Mouse (Mus musculus) T-helper 17 cell (primary cell): Measurements from ENCODE around the gene Catsperd.

Experiments used
- in situ Hi-C, 2 experiments: fragments of 300-600 bp; cut with MboI, MseI; formaldehyde crosslinking; loops; 1 replicate in 1 of 2; 2 replicates in 1 of 2; pipeline ENCODE4 v1.15.1; 2025; ENCODE audit warnings: high pct_unique_total_duplicates in 2 of 2

Catsperd gene

DNA sequence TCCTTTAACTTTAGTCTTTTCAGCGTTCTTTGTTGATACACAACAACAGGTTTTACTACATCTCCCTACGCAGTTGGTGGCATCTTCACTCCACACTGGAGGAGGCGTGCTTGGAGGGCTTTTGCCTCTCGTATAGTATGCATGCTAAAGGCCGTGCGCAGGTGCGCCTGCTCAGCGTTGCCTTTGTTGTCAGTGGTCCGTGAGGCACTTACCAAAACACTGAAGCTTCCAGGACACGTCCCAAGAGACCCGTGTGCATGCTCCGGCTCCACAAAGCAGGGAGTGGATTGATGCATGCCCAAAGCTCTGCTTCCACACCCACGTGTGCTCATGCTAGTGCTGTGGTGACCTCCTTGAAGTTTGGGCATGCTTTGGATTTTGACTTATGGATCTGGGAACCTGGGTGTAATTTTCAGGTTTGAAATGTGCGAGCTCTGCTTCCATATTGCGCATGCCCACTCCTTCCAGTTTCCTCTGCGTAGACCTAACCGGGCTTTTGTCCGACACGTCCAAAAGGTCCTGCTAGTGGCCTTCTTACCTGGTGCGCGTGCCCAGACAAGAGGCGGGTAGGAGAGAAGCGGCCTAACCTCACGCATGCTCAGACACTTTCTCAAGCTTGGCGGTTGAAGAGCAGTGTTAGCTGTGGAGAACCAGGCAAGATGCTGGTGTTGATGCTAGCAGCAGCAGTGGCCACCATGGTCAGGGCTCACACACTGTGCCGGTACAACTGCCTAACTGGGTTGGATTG is at the start of gene Catsperd:
Catsperd (plus strand) TSS at position 614 of the 748 bp plus-strand sequence.
- in situ Hi-C loops: loop anchor here (5.0 kb wide), 2 partner anchors 40 to 95 kb away; no protein-coding TSS in a partner anchor

DNA sequence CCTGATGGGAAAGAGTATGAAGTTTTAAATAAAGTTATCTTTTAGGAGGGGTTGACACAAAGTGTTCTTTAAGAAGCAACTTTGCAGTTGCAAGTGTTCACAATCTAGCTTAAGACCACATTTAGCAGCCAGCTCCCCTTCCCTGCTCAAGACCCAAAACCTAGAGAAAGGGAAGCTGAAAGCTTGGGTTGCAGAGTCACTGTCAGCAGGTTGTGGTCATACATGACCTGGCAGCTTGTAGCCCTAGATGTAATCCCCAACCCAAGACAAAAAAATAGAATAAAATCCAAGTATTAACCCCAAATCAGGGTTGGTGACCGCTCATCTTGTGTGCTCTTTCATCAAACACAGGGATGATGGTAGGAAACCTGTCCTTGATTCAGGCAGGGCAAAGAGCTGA is 44.9 kb upstream of the Catsperd start:
- in situ Hi-C loops: no loop called here

DNA sequence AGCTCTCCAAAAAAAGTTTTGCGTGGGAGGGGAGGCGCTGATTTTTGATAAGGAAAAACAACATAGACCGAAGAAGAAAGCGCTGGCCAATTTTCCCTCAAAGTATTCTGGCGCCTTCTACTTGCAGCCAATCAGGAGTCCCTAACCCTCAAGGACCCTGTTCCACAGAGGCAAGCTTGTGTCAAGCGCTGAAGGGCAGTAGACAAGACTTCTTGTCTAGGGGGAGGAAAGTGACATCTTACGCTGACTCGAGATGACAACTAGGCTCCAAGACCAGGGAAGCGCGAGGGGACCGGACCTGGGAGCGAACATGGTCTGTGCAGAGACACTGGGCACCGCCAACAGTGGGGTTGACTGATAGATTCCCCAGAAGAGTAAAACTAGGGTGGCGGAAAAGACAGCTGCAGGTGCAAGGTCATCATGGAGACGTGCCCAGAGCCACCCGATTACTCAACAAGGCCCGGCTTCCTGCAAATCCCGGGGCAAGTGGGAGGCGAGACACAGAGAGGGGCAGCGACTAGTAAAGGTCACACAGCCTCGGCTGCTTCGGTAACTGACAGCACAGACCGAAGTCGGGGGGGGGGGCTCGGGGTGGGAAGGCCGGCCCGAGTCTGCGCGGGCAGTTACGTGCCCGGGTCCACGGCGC is 44.2 kb upstream of the Catsperd start:
- in situ Hi-C loops: no loop called here

DNA sequence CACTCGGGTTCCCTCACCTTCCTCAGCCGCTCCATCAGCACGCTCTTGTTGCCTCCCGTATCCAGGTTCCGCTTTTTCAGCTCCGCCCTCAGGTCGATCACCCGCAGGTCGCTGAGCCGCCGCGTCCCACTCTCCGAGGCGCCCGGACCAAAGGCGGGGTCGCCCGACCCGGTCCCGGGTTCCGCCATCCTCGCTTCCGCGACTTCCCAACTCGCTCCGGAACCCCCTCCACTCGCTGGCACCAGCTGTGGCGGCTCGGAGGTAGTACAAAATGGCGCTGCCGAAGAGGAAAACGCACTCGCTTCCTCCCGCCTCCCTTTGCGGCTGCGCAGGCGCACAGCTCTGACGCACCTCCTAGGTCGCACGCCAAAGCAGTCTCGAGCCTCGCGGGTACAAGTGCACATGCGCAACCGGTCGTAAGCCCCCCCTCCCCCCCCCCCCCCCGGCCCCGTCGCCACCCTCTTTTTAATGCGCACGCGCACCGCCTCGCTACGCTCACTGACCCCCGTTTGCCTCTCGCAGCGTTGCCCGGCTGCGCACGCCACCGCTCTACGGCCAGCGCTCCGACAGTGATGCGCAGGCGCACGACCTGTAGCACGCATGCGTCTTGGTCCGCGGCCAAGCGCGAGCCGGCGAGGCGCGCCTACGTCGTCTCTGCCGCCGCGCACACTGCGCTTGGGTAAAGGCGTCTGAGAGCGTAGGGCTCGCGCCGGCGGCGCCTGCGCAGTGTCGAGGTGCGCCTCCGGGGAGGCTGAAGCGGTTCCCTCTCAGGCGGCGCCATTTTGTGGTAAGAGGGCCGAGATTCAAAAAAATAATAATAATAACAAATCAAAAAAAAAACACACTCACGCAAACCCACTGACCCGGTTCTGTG is 43.4 kb upstream of the Catsperd start, which contains the start of the genes Safb2 and Safb:
Safb2 (minus strand) TSS at position 329 of the 874 bp plus-strand sequence.
Safb (plus strand) TSS at position 569 of the 874 bp plus-strand sequence.
- in situ Hi-C loops: no loop called here

DNA sequence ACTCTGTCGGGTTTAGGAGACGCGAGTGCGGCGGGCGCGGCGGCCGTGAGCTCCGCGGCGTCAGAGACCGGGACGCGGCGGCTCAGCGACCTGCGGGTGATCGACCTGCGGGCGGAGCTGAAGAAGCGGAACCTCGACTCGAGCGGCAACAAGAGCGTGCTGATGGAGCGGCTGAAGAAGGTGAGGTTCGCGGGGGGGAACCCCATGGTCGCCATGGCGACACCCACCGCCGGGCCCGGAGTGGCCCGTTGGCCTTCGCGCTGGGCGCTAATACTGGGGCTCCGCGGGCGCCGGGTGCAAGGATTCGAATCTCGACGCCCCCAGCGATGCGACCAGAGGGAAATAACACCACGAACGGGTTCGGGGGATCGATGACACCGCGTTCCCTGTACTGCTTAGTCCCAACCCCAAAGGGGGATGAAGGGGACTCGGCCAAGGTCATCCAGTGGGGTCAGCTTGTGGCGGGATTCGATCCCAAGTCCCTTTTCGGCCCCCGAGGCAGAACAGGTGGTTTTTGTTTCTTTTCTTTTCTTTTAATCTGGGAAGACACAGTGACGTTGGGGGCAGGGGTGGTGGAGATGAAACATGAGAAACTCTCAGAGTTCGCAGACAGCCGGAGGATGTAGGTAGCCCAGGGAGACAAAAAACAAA is 42.6 kb upstream of the Catsperd start:
- in situ Hi-C loops: no loop called here

DNA sequence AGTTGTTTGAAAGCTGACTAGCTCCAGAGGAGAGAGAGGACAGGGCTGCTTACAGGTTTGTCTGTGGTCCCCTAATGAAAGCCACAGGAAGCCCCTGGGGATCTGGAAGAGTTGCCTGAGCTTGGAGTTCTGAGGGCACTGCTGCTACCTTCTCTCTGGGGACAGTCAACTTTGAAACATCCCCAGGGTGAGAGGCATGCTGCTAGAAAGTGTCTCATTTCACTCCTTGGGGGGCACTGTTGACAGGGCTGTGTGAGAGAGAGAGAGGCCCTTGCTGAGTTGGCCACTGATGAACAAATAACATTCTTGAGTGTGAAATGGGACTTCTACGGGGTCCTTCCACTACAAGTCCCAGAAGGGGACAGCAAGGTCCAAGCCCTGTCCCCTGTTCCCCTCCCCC is 40.2 kb upstream of the Catsperd start:
- in situ Hi-C loops: no loop called here

DNA sequence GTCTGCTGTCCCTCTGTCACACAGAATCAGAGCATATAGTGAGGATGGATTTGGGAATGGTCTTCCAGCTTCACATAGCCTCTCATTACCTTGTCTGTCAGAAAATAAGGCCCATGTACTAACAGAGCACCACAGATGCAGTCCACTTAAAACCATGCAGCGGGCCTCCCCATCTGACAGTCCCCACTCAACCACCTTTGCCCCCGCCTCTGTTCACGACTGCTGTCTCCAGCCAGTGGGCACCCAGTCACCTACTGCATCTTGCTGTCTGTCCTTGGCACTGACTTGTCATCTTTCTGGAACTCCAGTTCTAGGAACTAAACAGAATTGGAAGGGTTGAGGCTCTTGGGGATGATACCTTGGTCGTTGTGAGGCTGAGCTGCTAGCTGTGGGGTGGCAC is 39.0 kb upstream of the Catsperd start:
- in situ Hi-C loops: no loop called here

DNA sequence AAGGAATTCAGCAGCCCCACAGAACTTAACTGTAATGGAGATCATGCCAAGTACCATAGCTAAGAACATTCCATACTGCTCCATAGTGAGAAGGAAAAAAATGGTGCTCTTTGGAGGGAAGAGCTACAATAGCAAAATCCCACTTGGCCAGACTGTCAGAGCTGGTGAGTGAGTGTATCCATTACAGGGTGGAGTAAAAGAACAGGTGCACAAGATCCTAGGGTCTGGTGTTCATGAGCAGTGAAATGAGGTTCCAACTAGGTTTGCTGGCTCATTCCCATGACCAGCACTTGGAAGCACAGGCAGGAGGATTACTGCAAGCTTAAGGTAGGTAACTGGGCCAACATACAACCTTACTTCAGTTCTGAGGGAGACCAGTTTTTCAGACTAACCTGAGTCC is 35.4 kb upstream of the Catsperd start:
- in situ Hi-C loops: no loop called here

DNA sequence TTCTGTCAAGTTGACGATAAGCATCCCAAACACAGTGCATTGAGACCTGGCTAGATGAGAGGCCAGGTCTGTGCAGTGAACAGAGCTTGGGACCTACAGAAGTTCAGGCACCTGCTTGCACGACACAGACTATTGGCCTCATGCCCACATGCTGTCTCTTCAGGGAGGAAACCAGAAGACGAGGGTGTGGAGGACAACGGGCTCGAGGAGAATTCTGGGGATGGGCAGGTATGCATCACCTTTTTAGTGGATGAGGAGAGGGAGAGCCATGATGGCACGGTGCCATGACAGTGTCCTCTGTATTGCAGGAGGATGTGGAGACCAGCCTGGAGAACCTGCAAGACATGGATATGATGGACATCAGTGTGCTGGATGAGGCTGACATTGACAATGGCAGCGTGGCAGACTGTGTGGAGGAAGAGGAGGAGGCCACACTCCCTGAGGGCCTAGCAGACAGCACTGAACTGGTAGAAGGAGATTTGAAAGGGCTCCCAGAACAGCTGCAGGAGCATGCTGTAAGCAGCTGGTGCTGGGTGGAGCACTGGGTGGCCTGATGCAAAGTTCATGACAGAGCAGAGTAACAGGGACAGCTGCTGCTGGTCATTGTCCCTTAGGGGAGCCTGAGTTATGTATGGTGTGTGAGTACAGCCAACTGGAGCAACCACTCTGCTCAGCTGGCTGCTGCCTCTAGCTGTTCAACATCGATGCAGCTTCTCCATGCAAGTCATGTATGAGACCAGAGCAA is 34.2 kb upstream of the Catsperd start:
- in situ Hi-C loops: no loop called here

DNA sequence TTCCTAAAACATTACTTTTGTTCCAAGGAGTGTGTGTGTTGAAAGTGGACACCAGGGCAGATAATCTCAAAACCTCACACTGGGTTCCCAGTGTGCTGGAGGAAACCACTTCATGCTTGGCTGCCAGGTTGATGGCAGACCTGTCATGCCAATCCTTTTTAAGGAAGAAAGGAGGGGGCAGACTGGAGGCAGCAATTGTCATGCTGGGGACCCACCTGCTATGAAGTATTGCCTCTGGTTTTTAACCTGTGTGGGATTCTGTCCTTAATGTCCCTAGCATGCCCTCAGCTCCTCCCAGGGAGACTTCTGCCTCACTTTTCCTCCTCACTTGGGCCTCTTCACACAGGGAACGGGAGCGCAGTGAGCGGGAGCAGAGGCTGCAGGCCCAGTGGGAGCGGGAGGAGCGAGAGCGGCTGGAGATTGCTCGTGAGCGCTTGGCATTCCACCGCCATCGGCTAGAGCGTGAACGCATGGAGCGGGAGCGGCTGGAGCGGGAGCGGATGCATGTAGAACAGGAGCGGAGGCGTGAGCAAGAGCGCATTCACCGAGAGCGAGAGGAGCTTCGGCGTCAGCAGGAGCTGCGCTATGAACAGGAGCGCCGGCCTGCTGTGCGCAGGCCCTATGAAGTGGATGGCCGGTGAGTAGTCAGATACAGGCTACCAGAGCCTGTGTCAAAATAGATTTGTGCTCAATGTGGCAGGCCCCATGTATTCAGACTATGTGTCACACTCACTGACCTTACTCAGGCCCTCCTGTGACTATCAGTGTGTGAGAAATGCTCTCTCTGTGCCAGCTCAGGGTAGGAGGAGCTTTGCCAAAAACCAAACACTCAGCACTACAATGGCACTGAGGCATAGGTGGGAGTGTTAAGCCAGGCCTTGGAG is 24.5 kb upstream of the Catsperd start:
- in situ Hi-C loops: no loop called here

DNA sequence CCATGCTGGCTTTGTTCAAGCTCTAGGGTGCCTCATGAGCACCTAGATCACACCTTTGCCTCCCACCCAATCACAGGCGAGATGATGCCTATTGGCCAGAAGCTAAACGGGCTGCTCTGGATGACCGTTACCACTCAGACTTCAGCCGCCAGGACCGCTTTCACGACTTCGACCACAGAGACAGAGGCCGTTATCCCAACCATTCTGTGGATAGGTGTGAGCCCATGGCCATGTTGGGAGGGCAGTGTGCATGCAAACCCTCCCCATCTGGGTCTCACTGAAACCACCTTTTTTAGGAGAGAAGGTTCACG is 23.9 kb upstream of the Catsperd start:
- in situ Hi-C loops: no loop called here

DNA sequence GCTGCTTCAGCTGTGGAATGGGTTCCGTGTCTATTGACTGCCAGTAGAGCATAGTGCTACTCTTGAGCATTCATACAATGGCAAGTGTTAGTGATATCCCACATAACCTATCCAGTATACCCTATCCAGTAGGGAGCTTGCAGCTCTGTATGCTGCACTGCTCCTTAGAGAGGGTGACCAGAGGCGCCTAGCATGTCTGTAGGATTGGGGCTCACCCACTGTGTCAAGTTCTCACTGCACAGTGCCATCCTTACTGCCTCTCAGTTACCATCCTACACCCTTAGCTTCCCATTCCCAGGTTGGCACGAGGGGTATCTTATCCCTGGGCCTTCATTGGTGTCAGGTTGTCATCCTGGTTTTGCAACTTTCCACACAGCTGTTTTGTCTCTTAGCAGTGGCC is 23.5 kb upstream of the Catsperd start:
- in situ Hi-C loops: no loop called here

DNA sequence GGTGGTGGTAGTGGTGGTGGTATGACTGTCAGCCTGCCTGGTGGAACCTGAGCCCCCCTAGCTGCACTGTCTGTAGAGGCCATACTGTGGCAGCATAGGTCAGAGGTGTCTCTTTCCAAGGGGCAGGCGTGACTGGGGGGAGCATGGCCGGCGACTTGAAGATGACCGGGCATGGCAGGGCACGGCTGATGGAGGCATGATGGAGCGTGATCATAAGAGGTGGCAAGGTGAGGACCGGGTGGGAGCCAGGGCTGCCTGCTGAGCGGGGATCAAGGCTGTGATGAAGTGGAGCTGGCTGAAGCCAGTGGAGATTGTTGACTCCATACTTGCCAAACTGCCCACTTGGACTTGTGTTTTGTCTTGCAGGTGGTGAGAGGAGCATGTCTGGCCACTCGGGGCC is 22.5 kb upstream of the Catsperd start:
- in situ Hi-C loops: no loop called here

DNA sequence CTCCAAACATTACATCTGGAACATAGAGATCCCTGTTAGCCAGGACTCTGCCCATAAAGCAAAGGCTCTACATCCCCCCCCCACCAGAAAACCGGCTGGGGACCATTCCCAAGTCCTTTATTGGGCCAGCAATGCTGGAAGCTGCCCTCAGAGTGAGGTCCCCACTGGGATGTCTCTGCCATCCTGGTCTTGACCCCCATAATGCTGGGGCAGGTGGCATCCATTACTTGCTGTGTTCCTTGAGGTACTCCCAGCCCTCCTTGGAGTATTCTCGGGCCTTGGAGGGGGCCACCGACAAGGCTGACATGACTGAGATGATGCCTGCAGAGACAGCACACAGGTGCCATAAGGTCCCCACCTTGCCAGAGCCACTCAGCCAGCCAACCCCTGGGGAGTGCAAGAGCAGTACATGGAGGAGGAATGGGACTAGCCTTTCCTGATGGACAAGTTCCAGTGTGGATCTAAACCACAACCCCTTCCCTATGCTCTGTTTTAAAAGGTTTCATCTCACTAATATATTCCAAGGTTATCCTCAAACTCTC is 20.4 kb upstream of the Catsperd start:
- in situ Hi-C loops: no loop called here

DNA sequence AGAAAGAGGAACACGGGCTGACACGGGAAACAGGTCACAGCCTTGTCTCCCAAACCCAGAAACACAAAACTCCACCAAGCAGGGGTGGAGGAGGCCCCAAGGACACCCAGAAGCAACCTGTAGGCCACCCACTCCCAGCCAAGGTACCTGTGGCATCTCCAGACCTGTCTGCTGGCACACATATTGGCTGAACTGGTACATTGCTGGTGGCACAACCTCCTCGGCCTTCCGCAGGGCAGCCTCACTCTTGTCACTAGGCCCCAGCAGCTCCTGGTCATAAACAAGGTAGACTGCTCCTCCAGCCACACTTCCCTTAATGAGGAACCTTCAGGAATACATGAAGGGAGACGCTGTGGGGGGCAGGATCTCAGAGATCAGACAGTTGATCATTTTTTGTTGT is 19.2 kb upstream of the Catsperd start:
- in situ Hi-C loops: no loop called here

DNA sequence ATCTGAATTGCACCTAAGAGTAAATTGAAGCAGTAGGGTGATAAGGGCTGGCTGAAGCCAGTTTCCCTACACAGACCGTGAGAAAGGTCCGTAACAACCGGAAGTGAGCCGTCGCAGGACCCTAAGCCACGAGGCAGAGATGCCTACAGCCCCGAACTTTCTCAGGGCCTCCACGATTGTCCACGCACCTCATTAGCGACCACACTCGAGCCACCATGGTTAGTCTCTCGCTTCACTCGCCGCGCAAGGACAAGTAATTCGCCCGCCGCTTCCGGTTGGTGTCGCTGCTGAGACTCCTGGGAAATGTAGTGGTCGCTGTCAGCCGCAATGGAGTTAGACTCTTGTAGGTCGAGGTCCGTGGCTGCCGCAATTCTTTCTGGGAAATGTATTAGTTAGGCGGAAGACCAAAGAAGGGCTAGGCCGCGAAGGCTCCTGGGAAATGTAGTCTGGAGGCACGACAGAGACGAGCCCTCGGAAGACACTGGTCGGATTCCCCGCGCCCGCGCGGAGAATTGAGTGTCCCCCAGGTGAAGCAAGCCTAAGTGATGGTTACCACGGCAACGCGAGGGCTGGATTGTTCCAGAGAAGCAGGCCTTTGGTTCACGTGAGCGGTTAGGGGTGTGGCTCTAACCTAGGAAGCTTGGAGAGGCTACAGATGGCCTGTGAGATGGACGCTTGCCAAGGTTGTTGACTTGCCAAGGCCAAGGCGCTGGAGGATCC is 18.3 kb upstream of the Catsperd start, which contains the start of gene 2410015M20Rik:
2410015M20Rik (minus strand) TSS at position 320 of the 720 bp plus-strand sequence.
- in situ Hi-C loops: no loop called here

DNA sequence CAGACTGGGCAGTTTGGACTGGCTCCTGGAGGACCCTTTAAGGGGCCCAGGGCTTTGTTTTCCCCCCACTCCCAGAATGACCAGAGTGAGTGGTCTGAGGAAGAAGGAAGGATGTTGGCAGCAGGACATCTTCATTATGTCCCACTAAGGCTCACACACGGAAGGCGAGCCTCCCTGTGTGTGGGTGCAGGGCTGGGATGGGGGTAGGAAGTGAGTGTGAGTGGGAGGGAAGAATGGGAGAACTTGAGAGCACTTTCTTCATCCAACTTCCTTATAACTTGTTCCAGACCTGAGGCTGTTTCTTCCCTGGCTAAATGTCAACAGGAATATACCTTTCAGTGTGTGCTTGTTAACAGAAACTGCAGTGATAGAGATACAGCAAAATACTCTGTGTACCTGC is 16.6 kb upstream of the Catsperd start:
- in situ Hi-C loops: no loop called here

DNA sequence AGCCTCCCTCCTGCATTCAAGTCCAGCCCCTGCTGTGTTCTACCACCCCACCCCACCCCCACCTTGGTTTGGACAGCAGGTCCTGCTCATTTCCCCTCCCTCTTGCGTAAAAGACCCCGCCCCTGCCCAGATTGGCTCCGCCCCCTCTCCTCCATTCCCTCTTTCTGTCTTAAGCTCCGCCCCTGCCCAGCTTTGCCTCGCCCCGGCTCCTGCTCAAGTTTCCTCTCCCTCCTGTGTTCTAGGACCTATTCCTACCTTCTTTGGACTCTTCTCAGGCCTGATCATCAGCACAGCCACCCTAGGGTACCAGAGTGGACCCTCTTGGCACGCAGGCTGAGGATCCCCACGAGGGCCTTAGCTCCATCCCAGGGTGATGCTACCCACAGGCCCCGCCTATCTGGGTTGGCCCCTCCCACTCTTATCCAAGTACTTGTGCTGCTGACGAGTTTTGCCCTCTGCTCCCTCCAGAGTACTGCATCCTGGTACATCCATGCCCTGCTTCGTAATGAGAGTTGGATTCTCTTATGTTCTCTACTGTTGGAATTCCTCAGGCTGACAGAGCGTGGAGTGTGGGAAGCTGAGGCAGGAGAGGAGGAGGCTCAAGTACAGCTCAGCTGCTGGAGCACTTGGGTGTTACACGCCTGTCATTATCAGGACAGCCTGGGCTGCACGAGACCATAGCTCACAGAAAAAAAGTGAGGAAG is 15.9 kb upstream of the Catsperd start:
- in situ Hi-C loops: no loop called here
